Mouse (Mus musculus) midbrain, embryonic 15.5 days (tissue): ENCODE measurements around the gene Gm815. TPM values are rescaled to one million over a fixed set of nuclear protein-coding genes. Genes with fewer than 3 reads are reported as not detected.
A peak's percentile ranks its signal among the peaks of the same experiment; 100 is the strongest.

Source experiments
- ATAC-seq: fragments of 200-750 bp; cut with Nextera tagmentation; replicated peaks from 2 replicates; pipeline ENCODE4 v1.8.0; 2017; ENCODE audit warnings: moderate TSS enrichment
- H3K27ac ChIP-seq: fragments of 300-500 bp; sonication (generic); 2 replicates; pipeline ENCODE4 v1.5.1; 2015; ENCODE audit warnings: mild to moderate bottlenecking, inconsistent platforms
- H3K27me3 ChIP-seq: fragments of 300-500 bp; sonication (generic); replicated peaks from 2 replicates; pipeline ENCODE4 v1.6.1; 2015; ENCODE audit warnings: inconsistent platforms
- H3K36me3 ChIP-seq: fragments of 300-500 bp; sonication (generic); replicated peaks from 2 replicates; pipeline ENCODE4 v1.6.1; 2015; ENCODE audit warnings: inconsistent platforms
- H3K4me1 ChIP-seq: fragments of 300-500 bp; sonication (generic); 2 replicates; pipeline ENCODE4 v1.6.1; 2015; ENCODE audit warnings: inconsistent platforms
- H3K4me2 ChIP-seq: fragments of 300-500 bp; sonication (generic); 2 replicates; pipeline ENCODE4 v1.6.1; 2015; ENCODE audit warnings: inconsistent platforms, mild to moderate bottlenecking, moderate library complexity
- H3K4me3 ChIP-seq: fragments of 300-500 bp; sonication (generic); 2 replicates; pipeline ENCODE4 v1.5.1; 2015; ENCODE audit warnings: mild to moderate bottlenecking, inconsistent platforms
- H3K9ac ChIP-seq: fragments of 300-500 bp; sonication (generic); 2 replicates; pipeline ENCODE4 v1.6.1; 2015; ENCODE audit warnings: mild to moderate bottlenecking, inconsistent platforms
- H3K9me3 ChIP-seq: fragments of 300-500 bp; sonication (generic); 2 replicates; pipeline ENCODE4 v1.6.1; 2016; ENCODE audit warnings: inconsistent platforms
- WGBS: fragments of 180-500 bp; shearing (Covaris S2); methylation state at CpG from one replicate; pipeline ENCODE4 v1.1.7; 2015; ENCODE audit warnings: mixed read lengths; 5-methylcytosine and 5-hydroxymethylcytosine counted together
- polyA plus RNA-seq: library from polyadenylated mRNA; unstranded; fragments of >200 nt; fragmentation: Nextera tagmentation; extraction: Ambion mirVana; gene quantifications from 2 replicates; pipeline ENCODE4 v1.2.1, GENCODE M21; 2015

Gm815 gene
- polyA plus RNA-seq, 1 experiment from 2014 or later: not detected

DNA sequence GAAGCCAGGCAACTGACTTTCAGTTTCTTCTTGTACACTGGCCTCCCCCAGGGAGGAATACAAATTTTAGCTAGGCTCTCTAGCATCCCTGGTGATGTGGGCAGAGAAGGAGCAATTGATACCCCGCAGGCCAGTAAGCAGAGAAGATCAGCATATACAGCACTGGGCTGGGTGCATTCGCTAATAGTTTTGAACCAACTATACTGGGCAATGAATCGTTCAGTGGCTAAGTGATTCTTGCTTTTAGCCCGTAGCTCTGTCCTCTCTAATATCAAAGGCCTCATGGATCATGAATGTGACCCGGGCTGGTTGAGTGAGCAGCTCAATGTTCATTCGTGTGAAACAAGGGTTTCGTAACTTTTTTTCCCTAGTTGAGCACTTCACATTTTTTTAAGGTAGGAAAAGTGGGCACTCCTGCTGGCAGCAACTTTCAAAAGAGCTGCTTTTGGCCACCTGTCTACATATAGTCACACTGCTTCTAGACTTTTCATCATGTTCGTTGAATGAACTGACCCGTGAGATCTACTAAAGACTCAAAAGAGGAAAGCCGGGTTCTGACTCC, 3.7 kb upstream of the Gm815 start:
- Histone ChIP-seq H3K27ac (no peak overlapping the region), H3K9ac (no peak overlapping the region), H3K4me1 (peaks cover 6% of the 10 kb centered on the region; the same call in 1 of the 2 replicates), H3K27me3 (no peaks in the 10 kb centered on the region), H3K9me3 (no peaks in the 10 kb centered on the region), H3K4me3 (no peak overlapping the region), H3K4me2 (no peak overlapping the region), H3K36me3 (no peaks in the 10 kb centered on the region)
- 82% methylated on average over 10 of the region's 10 CpGs for WGBS
- no peak for ATAC-seq

DNA sequence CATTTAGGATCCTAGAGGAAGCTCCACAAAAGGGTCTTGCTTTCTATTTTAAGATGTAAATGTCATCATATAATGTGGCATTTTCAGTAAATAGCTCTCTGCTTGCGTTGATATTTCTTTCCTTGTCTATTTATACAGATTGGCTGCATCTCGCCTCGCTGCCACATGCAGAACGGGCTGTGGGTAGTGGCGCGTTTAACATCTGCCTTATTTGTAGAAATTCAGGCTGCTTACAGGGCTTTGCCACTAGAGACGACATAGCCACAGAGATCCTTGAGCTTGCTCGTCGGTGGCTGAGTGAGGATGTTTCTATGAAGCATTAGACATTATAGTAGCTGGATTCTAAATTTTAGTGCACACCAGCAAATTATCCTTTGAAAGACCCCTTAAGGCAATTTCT, 2.5 kb downstream of the Gm815 start:
- Histone ChIP-seq H3K9ac (no peak overlapping the region; the same call in 1 of the 2 replicates), H3K4me3 (no peak overlapping the region), H3K27me3 (no peaks in the 10 kb centered on the region), H3K4me1 (peaks cover 3% of the 10 kb centered on the region; the same call in 1 of the 2 replicates), H3K27ac (peak overlapping the region; percentile 51; the same call in 1 of the 2 replicates), H3K36me3 (no peaks in the 10 kb centered on the region), H3K9me3 (no peaks in the 10 kb centered on the region), H3K4me2 (no peak overlapping the region)
- ATAC-seq: peak; percentile 74
- WGBS: 48% methylated on average over 9 of the region's 9 CpGs

DNA sequence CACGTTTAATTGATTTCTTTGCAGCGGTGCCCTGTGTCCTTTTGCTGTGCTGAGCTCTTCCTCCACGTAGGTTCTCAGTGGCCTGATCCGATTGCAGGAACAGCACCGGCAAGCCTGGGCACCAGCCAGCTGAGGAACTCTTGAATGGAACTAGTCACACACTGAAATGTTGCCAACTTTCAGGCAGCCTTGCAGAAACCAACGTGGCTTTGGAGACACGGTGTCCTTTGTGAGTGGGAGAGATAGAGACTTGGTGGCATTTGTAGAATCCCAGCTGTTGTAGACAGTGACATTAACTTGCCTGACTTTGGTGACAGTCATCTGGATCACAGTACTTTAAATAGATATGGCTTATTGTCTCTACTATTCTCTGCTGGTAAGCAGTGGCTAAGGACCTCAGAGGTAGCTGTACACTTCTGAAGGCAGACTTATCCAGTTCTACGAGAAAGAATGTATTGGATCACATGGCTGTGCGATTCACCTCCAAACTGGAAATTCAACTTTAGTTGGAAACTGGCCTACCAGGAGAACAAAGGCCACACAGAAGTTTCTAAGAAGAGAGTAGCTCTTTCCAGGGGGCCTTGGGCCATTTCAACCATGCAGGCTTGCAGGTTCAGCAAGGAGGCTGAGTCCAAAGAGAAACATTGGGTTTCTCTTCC, 5.8 kb downstream of the Gm815 start:
- Histone ChIP-seq H3K4me3 (no peak overlapping the region), H3K9me3 (no peaks in the 10 kb centered on the region), H3K36me3 (no peaks in the 10 kb centered on the region), H3K27ac (no peak overlapping the region), H3K9ac (no peak overlapping the region), H3K27me3 (no peaks in the 10 kb centered on the region), H3K4me2 (no peak overlapping the region), H3K4me1 (peaks cover 3% of the 10 kb centered on the region; the same call in 1 of the 2 replicates)
- WGBS: 80% methylated on average over 9 of the region's 9 CpGs
- ATAC-seq: no peak

DNA sequence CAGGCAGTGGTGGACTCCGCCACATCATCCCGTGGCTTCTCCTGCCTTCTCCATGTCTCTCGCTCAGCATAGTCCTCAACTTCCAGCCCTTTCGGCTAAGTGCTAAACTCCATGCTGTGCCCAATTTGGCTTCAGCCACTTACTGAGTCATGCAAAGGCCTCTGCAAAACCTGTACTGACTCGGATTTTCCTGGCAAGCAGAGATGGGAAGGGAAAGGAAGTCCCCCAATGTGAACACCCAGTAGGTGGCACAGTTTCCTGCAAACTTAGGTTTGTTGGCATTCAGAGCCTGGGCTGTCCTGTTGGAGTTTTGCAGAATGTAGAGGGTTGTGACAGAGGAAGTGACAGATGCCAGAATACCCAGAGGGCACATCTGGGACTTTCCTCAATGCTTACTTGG, 7.2 kb downstream of the Gm815 start:
- H3K9me3 ChIP-seq: no peaks in the 10 kb centered on the region
- ATAC-seq: no peak
- no peak overlapping the region for H3K4me3 ChIP-seq
- H3K9ac ChIP-seq: no peak overlapping the region
- H3K4me1 ChIP-seq: peaks cover 3% of the 10 kb centered on the region; the same call in 1 of the 2 replicates
- no peak overlapping the region for H3K4me2 ChIP-seq
- H3K27ac ChIP-seq: no peak overlapping the region
- H3K27me3 ChIP-seq: no peaks in the 10 kb centered on the region
- 76% methylated on average over 5 of the region's 5 CpGs for WGBS
- H3K36me3 ChIP-seq: no peaks in the 10 kb centered on the region

DNA sequence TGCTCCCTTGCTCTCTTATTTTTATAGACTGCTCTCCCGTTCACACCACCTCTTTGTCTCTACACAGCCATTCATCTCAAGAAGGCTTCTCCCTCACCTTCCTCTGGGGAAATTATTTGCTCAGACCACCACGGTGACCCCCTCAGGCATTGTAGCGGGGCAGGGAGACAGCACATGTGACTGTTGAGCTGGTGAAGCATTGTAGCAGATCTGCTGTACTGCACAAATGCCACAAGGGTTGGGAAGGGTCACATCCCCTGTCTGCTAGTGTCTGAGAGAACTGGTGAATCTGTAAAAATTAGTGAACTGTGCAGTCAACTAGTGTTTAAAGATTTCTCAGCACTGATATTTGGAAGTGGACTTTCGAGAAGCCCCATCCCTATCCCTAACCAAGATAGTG, 16.5 kb downstream of the Gm815 start:
- Histone ChIP-seq H3K27ac (no peak overlapping the region), H3K9me3 (no peaks in the 10 kb centered on the region), H3K4me3 (no peak overlapping the region), H3K36me3 (no peaks in the 10 kb centered on the region), H3K4me2 (no peak overlapping the region), H3K4me1 (no peaks in the 10 kb centered on the region), H3K9ac (no peak overlapping the region), H3K27me3 (no peaks in the 10 kb centered on the region)
- no peak for ATAC-seq
- 53% methylated on average over 4 of the region's 4 CpGs for WGBS

DNA sequence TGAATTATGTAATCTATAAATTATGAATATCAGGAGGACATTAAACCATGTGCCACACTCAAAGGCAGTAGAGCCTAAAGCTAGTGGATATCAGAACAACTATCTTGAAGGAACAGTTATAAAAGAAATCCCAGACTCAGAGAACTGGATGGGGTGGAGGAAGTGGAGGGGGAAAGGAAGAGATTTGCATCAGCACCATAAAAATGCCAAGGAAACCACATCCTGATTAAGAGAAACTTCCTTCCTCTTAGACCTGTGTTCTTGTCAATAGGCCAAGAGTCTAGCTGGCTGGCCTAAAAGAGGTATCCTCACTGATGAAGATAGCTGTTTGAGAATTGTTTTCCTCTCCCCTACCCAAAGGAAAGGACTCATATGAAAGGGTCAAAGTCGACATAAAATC, 28.6 kb downstream of the Gm815 start:
- no peaks in the 10 kb centered on the region for H3K36me3 ChIP-seq
- no peak overlapping the region for H3K4me3 ChIP-seq
- no peak overlapping the region for H3K9ac ChIP-seq
- H3K9me3 ChIP-seq: no peaks in the 10 kb centered on the region
- no peak overlapping the region for H3K27ac ChIP-seq
- no peak for ATAC-seq
- H3K4me1 ChIP-seq: no peaks in the 10 kb centered on the region
- H3K27me3 ChIP-seq: no peaks in the 10 kb centered on the region
- WGBS: 72% methylated on average over 1 of the region's 1 CpGs
- no peak overlapping the region for H3K4me2 ChIP-seq

DNA sequence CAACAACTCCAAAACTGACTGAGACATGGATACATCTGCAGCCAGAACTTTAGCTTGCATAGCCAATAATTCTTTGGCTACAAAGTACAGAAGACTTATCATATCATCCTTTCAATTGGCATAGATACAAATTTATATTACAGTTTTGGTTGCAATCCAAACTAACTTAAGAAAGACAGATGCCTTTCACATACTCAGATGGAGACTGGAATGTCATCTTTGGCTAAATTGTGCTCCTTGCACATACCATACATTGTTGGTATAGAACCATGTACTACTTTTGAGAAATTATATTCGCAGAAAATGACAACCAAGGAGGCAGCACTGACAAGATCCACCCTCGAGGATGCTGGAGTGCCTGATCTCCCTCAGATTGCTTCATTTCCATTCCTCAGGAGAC, 35.1 kb downstream of the Gm815 start:
- Histone ChIP-seq H3K4me2 (no peak overlapping the region), H3K27me3 (no peaks in the 10 kb centered on the region), H3K9ac (no peak overlapping the region), H3K4me3 (no peak overlapping the region), H3K27ac (no peak overlapping the region), H3K9me3 (no peaks in the 10 kb centered on the region), H3K36me3 (no peaks in the 10 kb centered on the region), H3K4me1 (no peaks in the 10 kb centered on the region)
- ATAC-seq: no peak
- 62% methylated on average over 2 of the region's 2 CpGs for WGBS

DNA sequence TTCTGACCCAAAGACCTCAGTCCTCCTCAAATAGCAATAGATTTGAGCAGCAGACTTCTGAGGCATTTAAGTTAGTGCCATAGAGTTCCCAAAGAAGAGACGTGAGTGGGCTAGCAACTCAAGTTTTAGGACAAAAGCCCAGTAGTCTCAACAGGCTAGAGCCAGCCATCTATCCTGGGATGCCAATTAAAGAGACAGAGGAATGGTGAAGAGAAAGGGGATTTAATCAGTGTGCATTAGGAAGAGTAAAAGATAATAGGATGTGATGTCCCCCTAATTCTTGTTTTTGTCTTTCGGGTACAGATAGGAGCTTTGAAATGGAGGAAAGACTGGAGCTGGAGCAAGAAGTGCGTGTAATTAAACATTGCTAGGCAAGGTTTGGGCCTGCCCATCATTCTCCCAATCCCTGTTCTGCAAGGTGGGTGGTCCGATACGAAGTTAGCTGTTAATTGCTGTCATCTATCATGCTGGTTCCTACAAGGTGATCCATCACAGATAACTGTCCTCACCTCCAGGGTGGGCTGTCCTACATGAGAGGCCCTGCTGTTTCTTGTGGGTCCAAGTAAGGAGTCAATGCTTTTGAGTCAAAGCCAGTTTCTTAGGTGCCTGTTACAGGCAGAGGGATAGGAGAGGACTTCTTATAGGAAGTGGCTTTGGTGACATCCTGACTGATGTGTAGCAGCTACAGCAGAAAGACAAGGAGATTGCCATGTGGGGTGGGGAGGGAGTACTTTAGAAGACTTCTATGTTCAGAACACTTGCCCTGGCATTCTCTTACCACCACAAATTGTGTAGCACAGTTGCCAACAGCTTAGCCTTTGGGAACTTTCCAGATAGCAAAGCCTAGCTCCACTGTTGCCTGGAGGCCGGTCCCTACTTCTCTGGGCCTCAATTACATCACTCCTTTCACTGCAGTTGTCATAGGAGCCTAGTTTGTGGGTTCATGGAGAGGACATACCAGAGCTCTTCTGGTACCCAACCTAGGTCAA, 44.9 kb downstream of the Gm815 start:
- Histone ChIP-seq H3K9me3 (no peaks in the 10 kb centered on the region), H3K4me2 (no peak overlapping the region), H3K4me1 (no peaks in the 10 kb centered on the region), H3K27ac (no peak overlapping the region), H3K27me3 (no peaks in the 10 kb centered on the region), H3K9ac (no peak overlapping the region), H3K36me3 (no peaks in the 10 kb centered on the region), H3K4me3 (no peak overlapping the region)
- 73% methylated on average over 6 of the region's 6 CpGs for WGBS
- no peak for ATAC-seq

DNA sequence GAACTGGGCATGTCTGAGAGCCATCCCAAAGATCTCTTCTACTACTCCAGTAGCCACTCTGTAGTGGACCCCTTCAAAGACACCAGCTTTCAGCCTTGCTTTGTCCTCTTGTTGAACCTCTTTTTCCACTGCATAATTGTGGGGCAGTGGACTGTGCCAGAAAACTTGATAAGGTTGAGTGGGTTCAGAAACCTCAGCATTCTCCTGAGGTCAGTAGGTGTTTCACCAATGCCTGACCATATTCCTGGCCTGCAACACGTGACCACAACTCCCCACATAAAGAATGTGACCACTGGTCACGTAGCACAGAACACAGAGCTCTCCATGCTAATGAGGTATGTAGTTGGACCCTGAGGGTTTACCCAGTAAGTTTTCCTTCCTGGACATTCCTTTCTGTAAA, 48.5 kb downstream of the Gm815 start:
- Histone ChIP-seq H3K4me2 (no peak overlapping the region), H3K4me1 (no peaks in the 10 kb centered on the region), H3K27me3 (no peaks in the 10 kb centered on the region), H3K27ac (no peak overlapping the region), H3K9ac (no peak overlapping the region), H3K36me3 (no peaks in the 10 kb centered on the region), H3K9me3 (no peaks in the 10 kb centered on the region), H3K4me3 (no peak overlapping the region)
- ATAC-seq: no peak
- WGBS: 70% methylated on average over 2 of the region's 2 CpGs
